Mouse (Mus musculus) lung, postnatal 4 days (tissue): ENCODE measurements around the gene Hnrnpm.
"Not testable (repeated sequence)": the region's sequence is repeated elsewhere in the genome, so short reads cannot be mapped to it uniquely, and the experiment has no call there.

Experiments
- DNase-seq, 2 experiments: peaks; one replicate each; pipeline ENCODE4 v3.0.0; 2021

Gene Hnrnpm

DNA sequence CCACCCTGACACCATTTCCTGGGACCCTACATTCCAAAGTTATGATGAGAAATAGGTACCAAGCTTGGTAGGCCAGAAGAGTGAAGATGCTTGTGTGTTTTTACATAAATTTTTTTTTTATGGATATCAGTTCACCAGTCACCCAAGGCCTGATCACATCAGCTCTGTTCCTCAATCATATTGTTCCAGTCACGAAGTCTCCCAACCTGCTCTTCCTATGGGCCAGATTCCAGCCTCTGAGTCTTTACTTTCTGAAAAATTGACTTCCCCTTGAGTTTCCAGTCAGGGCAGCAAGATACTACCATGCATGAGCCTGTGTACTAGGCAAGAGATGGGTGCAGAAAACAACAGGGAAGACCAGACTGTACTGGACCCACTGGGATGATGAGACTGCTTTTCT, at the start of gene Hnrnpm:
Gene Hnrnpm, minus strand, starts transcription at position 101 of the 400 bp plus-strand sequence.
- DNase-seq, result no peak

GRCm38 (mm10) chr17:33733526-33733925, 46.9 kb upstream of the Hnrnpm start:
- DNase-seq, result not testable (repeated sequence)

- DNase-seq, result not testable (repeated sequence)
These were observed 46.0 kb upstream of the Hnrnpm start for GRCm38 (mm10) chr17:33732556-33733083.

- DNase-seq, result no peak
These were observed 42.6 kb upstream of the Hnrnpm start for GRCm38 (mm10) chr17:33729215-33729614.

- DNase-seq, result no peak
These were observed 41.7 kb upstream of the Hnrnpm start for GRCm38 (mm10) chr17:33728396-33728795.

DNA sequence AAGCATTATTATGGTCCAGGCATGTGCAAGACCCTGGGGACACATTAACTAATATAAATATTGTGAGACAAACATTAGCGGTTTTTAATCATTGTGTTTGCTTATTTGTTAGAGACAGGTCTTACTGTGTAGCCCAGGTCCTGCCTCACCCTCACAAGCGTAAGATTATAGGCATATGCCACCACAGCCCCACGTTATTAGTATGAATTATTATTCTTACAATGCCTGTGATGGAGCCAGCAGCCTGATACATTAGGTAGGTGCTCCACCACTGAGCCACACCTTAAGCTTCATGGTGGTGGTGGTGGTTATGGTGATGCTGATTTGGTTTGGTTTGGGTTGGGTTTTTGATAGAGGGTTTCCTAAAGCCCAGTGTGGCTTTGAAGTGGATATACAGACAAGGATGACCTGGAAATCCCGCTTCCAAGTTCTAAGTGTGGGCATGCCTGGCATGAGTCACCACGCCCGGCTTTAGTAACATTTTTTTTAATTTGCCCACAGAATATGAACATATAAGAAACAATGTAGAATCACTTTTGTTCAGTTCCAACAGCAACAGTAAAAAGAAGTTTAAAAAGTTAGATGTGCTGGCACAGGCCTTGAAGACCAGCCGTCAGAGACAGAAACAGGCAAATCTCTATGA, 33.2 kb upstream of the Hnrnpm start:
- DNase-seq, result no peak

DNA sequence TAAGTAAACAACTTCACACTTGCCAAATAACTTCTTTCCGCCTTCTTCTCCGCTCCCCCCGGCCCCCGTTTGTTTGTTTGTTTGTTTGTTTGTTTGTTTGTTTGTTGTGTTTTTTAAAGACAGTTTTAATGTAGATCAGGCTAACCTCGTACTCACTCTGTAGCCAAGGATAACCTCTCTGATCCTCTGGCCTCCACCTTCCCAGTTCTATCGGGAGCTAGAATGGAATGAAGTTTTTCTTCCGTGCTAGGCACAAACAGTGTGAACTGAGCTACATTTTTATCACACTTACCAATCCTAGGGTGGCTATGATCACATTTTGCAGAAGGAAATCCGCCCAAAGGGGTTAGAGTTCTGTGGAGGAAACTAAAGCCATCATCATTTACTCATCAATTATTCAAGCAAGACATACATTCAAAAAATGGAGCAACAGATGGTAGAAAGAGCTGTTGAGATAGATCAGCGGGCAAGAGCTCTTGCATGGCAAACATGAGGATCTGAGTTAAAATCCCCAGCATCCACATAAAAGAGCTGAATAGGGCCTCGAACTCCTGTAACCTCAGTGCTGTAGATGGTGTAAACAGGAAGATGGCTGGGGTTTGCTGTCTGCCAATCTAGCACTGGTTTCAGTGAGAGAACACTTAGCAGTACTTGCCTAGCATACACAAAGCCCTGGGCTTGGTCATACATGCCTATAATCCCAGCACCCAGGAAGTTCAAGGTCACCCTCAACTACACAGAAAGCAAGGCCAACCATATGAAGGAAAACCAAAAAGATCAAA, 32.5 kb upstream of the Hnrnpm start:
- DNase-seq, result no peak

DNA sequence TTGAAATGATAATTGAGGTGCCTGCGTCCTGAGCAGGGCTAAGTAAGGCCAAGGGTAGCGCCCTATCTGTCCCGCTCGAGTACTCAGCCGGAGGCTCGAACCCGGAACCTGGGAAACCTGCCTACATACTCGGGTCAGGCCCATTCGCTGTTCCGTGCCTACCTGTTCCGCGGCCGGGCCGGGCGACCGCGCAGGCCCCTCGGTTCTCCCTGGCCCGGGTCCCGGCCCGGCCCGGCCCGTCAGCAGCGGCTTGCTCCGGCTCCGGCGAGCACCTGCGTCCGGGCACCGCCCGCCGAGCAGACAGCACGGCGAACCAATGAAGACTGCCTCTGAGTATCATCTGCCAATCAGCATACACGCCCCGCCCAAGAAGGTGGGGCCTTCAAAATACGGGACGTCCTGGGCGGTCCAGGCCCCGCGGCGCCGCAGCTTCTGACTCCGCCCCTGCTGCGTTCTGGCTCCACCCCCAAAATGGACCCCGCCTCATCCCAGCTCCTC, 31.8 kb upstream of the Hnrnpm start, which contains the start of gene March2:
Gene March2, minus strand, starts transcription at position 287 of the 498 bp plus-strand sequence.
- DNase-seq, result peak; percentile 98 to 99

DNA sequence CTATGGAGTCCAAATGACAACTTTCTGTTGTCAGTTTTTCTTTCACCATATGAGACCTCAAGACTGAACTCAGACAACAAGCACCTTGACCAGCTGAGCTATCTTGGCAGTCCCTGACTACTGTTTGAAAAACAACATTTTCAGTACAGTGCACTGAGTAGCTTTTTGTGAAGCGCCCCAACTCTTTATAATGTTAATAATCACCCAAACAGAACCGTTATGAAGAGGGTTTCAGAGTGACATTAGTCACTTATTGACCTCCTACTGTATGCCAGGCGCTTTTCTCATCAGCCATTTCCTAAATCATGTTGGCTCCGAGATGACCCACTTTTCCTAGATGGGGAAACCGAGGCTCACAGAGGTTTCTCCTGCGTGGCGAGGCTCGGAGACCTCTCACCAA, 31.3 kb upstream of the Hnrnpm start:
- DNase-seq, result no peak

DNA sequence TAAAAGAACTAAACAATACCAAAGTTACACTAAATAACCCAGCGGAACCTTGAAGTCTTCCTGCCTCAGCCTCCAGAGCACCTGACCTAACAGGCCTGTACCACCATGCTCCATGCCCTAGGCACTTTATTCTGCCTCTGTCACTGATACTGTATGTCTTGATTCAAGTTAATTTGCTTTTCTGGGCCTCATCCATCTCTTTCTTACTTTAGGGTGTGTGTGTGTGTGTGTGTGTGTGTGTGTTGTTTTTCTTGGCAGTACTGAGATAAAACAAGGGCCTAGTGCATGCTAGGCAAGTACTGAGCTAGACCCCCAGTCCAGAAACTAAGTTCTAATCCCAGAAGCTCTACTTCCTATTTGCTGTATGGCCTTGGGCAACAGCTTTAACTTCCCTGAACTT, 30.6 kb upstream of the Hnrnpm start:
- no peak for DNase-seq

GRCm38 (mm10) chr17:33714779-33715178, 28.1 kb upstream of the Hnrnpm start:
- DNase-seq, result no peak

GRCm38 (mm10) chr17:33713271-33713670, 26.6 kb upstream of the Hnrnpm start:
- no peak for DNase-seq

DNA sequence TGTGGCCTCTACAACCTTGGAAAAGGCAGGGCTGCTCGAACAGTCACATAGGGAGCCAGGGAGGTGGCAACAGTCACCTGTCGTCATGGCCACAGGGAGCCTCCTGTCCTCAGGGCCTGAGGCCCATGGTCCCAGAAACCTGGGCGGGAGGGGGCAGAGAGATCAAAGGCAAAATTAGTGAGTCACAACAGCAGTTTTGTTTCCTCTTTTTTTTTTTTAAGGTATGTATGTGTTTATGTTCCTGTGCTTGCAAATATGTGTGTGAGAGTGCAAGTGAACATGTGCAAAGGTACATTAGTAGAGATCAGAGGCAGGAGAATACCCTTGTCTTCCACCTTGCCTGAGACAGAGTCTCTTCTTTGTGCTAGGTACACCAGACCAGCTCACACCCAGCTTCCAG, 23.2 kb upstream of the Hnrnpm start:
- DNase-seq, result no peak

DNA sequence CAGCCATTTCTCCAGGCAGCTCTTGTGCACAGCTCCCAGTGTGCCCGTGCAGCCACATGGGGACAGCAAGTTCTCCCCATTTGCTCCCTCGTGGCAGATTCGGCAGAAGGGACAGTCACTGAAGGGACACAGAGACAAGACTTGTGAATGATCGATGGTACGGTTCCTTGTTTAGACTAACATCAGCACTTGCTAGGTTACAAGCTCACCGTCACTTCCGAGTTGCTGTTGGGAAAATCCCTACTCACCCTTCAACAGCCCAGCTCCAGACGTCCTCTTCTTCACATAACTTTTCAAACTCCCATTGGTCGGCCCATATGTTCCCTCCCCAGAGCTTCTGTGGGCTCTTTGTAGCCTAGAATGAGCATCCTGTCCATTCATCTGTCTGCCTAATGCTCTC, 16.4 kb upstream of the Hnrnpm start:
- no peak for DNase-seq

GRCm38 (mm10) chr17:33702178-33702577, 15.5 kb upstream of the Hnrnpm start:
- DNase-seq, result no peak

- no peak for DNase-seq
These were observed 8.8 kb upstream of the Hnrnpm start for GRCm38 (mm10) chr17:33695471-33695870.

DNA sequence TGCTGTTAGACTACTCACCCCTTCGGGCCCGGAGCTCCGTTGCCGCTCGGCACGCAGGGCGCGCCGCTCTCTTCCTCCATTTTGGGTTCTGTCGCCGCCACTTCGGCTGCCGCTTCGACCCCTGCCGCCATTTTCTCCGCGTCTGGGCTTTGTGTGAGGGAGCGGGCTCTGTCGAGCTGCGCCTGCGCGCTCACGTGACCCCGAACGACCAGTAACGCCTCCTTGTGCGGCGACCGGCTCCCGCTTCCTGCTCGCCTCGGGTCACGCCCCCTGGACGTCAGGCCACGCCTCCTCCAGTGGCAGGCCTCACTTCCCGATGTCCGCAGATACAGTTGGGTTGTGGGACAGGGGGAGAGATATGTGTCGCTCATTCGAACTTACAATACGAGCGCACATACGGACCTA, 1.4 kb downstream of the Hnrnpm start:
- peak; percentile 99 for DNase-seq

GRCm38 (mm10) chr17:33684671-33685231, 1.9 kb downstream of the Hnrnpm start:
- peak; percentile 76 to 77 for DNase-seq

DNA sequence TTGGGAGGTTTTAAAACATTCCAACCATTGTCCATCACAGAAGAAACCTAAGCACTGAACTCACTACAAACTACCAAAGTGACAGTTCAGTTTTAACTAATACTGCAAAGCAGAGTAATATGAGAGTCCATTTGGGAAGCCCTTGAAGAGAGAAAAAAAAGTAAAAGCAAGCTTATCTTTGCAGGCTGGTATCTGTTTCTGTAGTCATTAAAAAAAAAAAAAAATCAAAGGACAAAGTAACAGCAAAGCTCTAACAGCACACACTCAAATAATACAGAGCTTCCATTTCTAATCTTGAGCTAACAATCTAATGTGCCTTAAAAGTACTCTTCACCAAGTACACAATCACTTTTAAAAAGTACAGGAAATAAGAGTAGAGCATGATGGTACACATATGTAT, 4.9 kb downstream of the Hnrnpm start:
- no peak for DNase-seq

- DNase-seq, result no peak
These were observed 7.9 kb downstream of the Hnrnpm start for GRCm38 (mm10) chr17:33678771-33679170.

DNA sequence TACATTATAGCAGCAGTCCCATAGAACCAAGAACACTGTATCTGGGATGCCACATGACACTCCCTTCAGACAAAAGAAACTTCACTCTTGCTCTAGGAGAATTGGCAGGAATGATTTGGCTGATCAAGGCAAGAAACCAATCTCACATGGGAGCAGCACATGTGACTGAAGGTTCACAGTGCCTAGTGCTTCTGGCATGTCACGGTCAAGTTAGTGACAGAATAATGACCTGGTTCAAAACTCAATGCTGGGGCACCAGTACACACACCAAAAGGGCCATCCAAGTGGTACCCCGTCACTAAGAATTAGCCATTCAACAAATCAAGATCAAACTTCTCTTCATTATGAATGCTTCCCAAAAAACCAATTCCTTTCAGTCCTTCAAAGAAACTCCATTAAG, 10.6 kb downstream of the Hnrnpm start:
- DNase-seq, result no peak

DNA sequence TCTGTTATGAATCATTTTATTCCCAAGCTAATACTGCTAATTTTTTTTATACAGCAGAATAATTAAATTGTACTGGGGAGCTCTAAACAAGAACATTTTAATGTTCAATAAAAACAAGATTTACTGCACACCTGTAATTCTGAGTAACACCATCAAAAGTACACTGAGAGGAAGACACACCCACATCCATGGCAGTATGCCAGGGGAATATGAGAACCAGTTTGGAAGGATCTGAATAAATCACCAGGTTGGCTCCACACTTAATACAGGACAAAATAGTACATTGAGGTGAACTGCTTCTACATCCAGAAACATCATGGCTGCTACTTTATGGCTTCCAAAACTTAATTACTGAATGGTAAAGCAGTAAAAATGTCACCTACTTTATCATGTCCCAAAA, 11.2 kb downstream of the Hnrnpm start:
- DNase-seq, result peak in 1 of 2 experiments; percentile 18

GRCm38 (mm10) chr17:33673837-33674236, 12.8 kb downstream of the Hnrnpm start:
- DNase-seq, result no peak

DNA sequence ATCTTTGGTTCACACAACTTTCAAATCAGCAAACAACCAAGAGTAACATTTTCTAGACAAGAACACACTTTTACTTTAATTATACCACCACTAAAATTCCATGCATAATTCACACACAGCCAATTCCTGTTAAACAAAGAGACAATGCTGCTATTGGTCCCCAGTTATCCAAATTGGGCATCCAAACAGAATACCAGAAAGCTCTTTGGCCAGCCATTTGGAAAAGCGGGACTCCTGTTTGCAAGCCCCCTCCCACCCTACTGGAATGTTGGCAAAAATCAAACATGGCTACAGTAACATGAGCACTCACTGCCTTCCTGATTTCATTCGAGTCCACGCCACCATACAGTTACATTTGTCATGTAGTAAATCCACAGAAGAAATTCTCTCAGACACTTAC, 17.0 kb downstream of the Hnrnpm start:
- no peak for DNase-seq
